Mouse (Mus musculus) CH12.LX (cell line): ENCODE data around the gene Ccdc36. TPM values are rescaled to one million over a fixed set of nuclear protein-coding genes. Genes with fewer than 3 reads are reported as not detected.

Experiments
- DNase-seq: peaks from one replicate; pipeline ENCODE4 v3.0.0-alpha.2; 2013; ENCODE audit errors: extremely low read depth
- H3K27ac ChIP-seq: 2 replicates; pipeline ENCODE4 v1.5.1; 2012; ENCODE audit warnings: low read depth, mild to moderate bottlenecking, control low read depth, moderate library complexity; ENCODE audit not compliant: insufficient read depth
- H3K27me3 ChIP-seq: replicated peaks from 2 replicates; pipeline ENCODE3; 2012; ENCODE audit warnings: inconsistent platforms
- H3K36me3 ChIP-seq, 2 experiments: replicated peaks in 1 of 2; 2 replicates each; pipeline versions ENCODE3 to v1.6.1; 2012; ENCODE audit warnings: inconsistent platforms in 1 of 2, low read length in 1 of 2, mild to moderate bottlenecking in 1 of 2, mixed read lengths in 1 of 2, moderate library complexity in 1 of 2; ENCODE audit not compliant: control insufficient read depth in 1 of 2, insufficient read depth in 1 of 2
- H3K4me1 ChIP-seq, 2 experiments: 2 replicates each; pipeline ENCODE4 v1.6.1; 2012; ENCODE audit warnings: inconsistent platforms in 1 of 2, moderate library complexity in 1 of 2; ENCODE audit not compliant: insufficient read depth in 2 of 2, control insufficient read depth in 1 of 2
- H3K4me2 ChIP-seq: 2 replicates; pipeline ENCODE4 v1.6.1; 2012; ENCODE audit warnings: low read depth, mild to moderate bottlenecking, control low read depth; ENCODE audit not compliant: poor library complexity, insufficient read depth, severe bottlenecking
- H3K4me3 ChIP-seq, 3 experiments: fragments of 150-350 bp in 1 of 3; sonication (generic) in 1 of 3; replicated peaks in 1 of 3; 2 replicates each; pipeline versions ENCODE3 to v1.5.1; 2011 to 2012; ENCODE audit warnings: low read depth in 2 of 3, low read length in 2 of 3, mild to moderate bottlenecking in 2 of 3, moderate library complexity in 2 of 3, control low read depth in 1 of 3, improper control_type of control experiment in 1 of 3, inconsistent platforms in 1 of 3, mixed read lengths in 1 of 3; ENCODE audit not compliant: poor library complexity in 1 of 3
- H3K79me2 ChIP-seq: replicated peaks from 2 replicates; pipeline ENCODE4 v1.6.1; 2012; ENCODE audit warnings: mild to moderate bottlenecking, moderate library complexity; ENCODE audit not compliant: control insufficient read depth, poor library complexity, insufficient read depth, severe bottlenecking; ENCODE audit errors: extremely low read depth
- H3K9ac ChIP-seq: 2 replicates; pipeline ENCODE4 v1.6.1; 2012; ENCODE audit warnings: low read depth, mild to moderate bottlenecking, control low read depth, moderate library complexity; ENCODE audit not compliant: insufficient read depth
- H3K9me3 ChIP-seq: replicated peaks from 2 replicates; pipeline ENCODE3; 2012; ENCODE audit warnings: low read length, inconsistent platforms, mixed read lengths
- BHLHE40 ChIP-seq: IDR thresholded peaks from 2 replicates; pipeline ENCODE4 v1.6.1; 2011; ENCODE audit warnings: mild to moderate bottlenecking, low read depth, low read length, improper control_type of control experiment
- CHD2 ChIP-seq: IDR thresholded peaks from 2 replicates; pipeline ENCODE4 v1.6.1; 2011; ENCODE audit warnings: low read length, improper control_type of control experiment
- ELF1 ChIP-seq: IDR thresholded peaks from 2 replicates; pipeline ENCODE4 v1.6.1; 2014; ENCODE audit warnings: low read depth, mild to moderate bottlenecking, inconsistent platforms, low read length, improper control_type of control experiment
- ETS1 ChIP-seq: conservative IDR thresholded peaks from 2 replicates; pipeline ENCODE4 v1.6.1; 2012; ENCODE audit warnings: low read depth, mild to moderate bottlenecking, inconsistent platforms, low read length, improper control_type of control experiment, moderate library complexity
- GABPA ChIP-seq: IDR thresholded peaks from 2 replicates; pipeline ENCODE4 v1.6.1; 2012; ENCODE audit warnings: low read depth, low read length, improper control_type of control experiment, inconsistent platforms; ENCODE audit not compliant: insufficient replicate concordance
- HCFC1 ChIP-seq: IDR thresholded peaks from 2 replicates; pipeline ENCODE4 v1.6.1; 2012; ENCODE audit warnings: low read depth, mild to moderate bottlenecking, inconsistent platforms, low read length, improper control_type of control experiment
- IRF4 ChIP-seq: IDR thresholded peaks from 2 replicates; pipeline ENCODE4 v1.6.1; 2014; ENCODE audit warnings: low read depth, mild to moderate bottlenecking, inconsistent platforms, low read length, improper control_type of control experiment
- JUN ChIP-seq: IDR thresholded peaks from 2 replicates; pipeline ENCODE4 v1.6.1; 2011; ENCODE audit warnings: low read depth, mild to moderate bottlenecking, low read length, improper control_type of control experiment, moderate library complexity; ENCODE audit not compliant: insufficient read depth
- JUND ChIP-seq: conservative IDR thresholded peaks from 2 replicates; pipeline ENCODE4 v1.6.1; 2011; ENCODE audit warnings: low read depth, low read length, improper control_type of control experiment
- MAFK ChIP-seq: IDR thresholded peaks from 2 replicates; pipeline ENCODE4 v1.6.1; 2011; ENCODE audit warnings: low read length, improper control_type of control experiment; ENCODE audit not compliant: insufficient replicate concordance
- MEF2A ChIP-seq: IDR thresholded peaks from 2 replicates; pipeline ENCODE4 v1.6.1; 2014; ENCODE audit warnings: low read depth, mild to moderate bottlenecking, inconsistent platforms, low read length, improper control_type of control experiment, borderline replicate concordance
- MYC ChIP-seq: IDR thresholded peaks from 2 replicates; pipeline ENCODE4 v1.6.1; 2011; ENCODE audit warnings: low read depth, mild to moderate bottlenecking, improper control_type of control experiment, low read length
- NRF1 ChIP-seq: IDR thresholded peaks from 2 replicates; pipeline ENCODE4 v1.6.1; 2014; ENCODE audit warnings: low read depth, mild to moderate bottlenecking, inconsistent platforms, low read length, improper control_type of control experiment, moderate library complexity
- PAX5 ChIP-seq: IDR thresholded peaks from 2 replicates; pipeline ENCODE4 v1.6.1; 2012; ENCODE audit warnings: low read length, inconsistent platforms, mixed read lengths
- POLR2A ChIP-seq: IDR thresholded peaks from 2 replicates; pipeline ENCODE4 v1.6.1; 2011; ENCODE audit warnings: low read depth, mild to moderate bottlenecking, improper control_type of control experiment, low read length
- RAD21 ChIP-seq: IDR thresholded peaks from 2 replicates; pipeline ENCODE4 v1.6.1; 2011; ENCODE audit warnings: low read depth, mild to moderate bottlenecking, low read length, improper control_type of control experiment, moderate library complexity
- SIN3A ChIP-seq: IDR thresholded peaks from 2 replicates; pipeline ENCODE4 v1.6.1; 2012; ENCODE audit warnings: low read length, improper control_type of control experiment, inconsistent platforms
- TBP ChIP-seq: conservative IDR thresholded peaks from 2 replicates; pipeline ENCODE4 v1.6.1; 2011; ENCODE audit warnings: low read depth, low read length, improper control_type of control experiment
- TCF12 ChIP-seq: IDR thresholded peaks from 2 replicates; pipeline ENCODE4 v1.6.1; 2014; ENCODE audit warnings: low read depth, mild to moderate bottlenecking, inconsistent platforms, low read length, improper control_type of control experiment
- UBTF ChIP-seq: IDR thresholded peaks from 2 replicates; pipeline ENCODE4 v1.6.1; 2012; ENCODE audit warnings: low read depth, mild to moderate bottlenecking, inconsistent platforms, low read length, improper control_type of control experiment, moderate library complexity
- USF1 ChIP-seq: IDR thresholded peaks from 2 replicates; pipeline ENCODE4 v1.6.1; 2014; ENCODE audit warnings: low read depth, mild to moderate bottlenecking, inconsistent platforms, low read length, improper control_type of control experiment
- USF2 ChIP-seq: conservative IDR thresholded peaks from 2 replicates; pipeline ENCODE4 v1.6.1; 2011; ENCODE audit warnings: low read depth, low read length, improper control_type of control experiment
- ZNF384 ChIP-seq: IDR thresholded peaks from 2 replicates; pipeline ENCODE4 v1.6.1; 2012; ENCODE audit warnings: low read depth, low read length, improper control_type of control experiment, inconsistent platforms
- dilution Hi-C: fragments of 300-500 bp; cut with MboI; formaldehyde crosslinking; loops from 2 replicates; pipeline ENCODE4 v1.14.3; 2020; ENCODE audit warnings: low sequenced_read_pairs; ENCODE audit not compliant: extremely low pct_unique_long_range_greater_than_20kb, extremely low pct_ligation_motif_present
- in situ Hi-C: fragments of 300-500 bp; cut with MboI; formaldehyde crosslinking; loops from 3 replicates; pipeline ENCODE4 v1.14.3; 2019; ENCODE audit warnings: low sequenced_read_pairs, low pct_ligation_motif_present, low pct_unique_long_range_greater_than_20kb, mixed read lengths
- polyA plus RNA-seq: library from polyadenylated mRNA; unstranded; fragments of >175 nt; gene quantifications from 2 replicates; pipeline ENCODE4 v1.2.1, GENCODE M21; 2012; ENCODE audit warnings: low read depth; ENCODE audit not compliant: insufficient read length
- total RNA-seq, 2 experiments: library from RNA; depleted of rRNA; stranded (reverse); fragments of 300-350 nt in 1 of 2; fragments of >200 nt in 1 of 2; gene quantifications; 2 replicates each; pipeline ENCODE4 v1.2.3; 2012 to 2014

Gene Ccdc36
- total and polyA plus RNA-seq, 3 experiments, result 0.04 to 0.13 (median 0.13) TPM

DNA sequence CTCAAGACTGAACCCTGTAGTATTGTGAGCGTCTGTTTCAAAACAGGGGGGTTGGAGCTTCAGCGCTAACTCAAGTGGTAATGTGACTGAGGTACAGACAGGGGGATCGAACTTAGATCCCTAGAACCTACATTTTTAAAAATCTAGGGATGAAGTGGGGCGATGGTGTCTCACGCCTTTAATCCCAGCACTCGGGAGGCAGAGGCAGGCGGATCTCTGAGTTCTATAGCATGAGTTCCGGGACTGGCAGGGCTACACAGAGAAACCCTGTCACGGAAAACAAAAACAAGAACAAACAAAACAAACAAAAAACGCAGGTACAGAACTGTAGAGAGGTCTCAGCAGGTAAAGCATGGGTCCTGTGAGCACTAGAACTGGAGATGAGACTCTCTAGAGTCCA, 28.7 kb upstream of the Ccdc36 start:
- peaks cover 10 to 29% of the 10 kb centered on the region in 2 experiments for H3K4me1 ChIP-seq
- peaks cover 5% of the 10 kb centered on the region for H3K27me3 ChIP-seq
- peaks cover 0 to 3% of the 10 kb centered on the region in 2 experiments for H3K36me3 ChIP-seq
- H3K4me2 ChIP-seq, result no peak overlapping the region
- TF ChIP-seq ETS1 (no peak), PAX5 (no peak), USF2 (no peak), MEF2A (no peak), ZNF384 (no peak), ELF1 (no peak), TBP (no peak), MAFK (no peak), SIN3A (no peak), JUND (no peak), HCFC1 (no peak), NRF1 (no peak), UBTF (no peak), MYC (no peak), JUN (no peak), TCF12 (no peak), BHLHE40 (no peak), RAD21 (no peak)
- no peak overlapping the region for H3K27ac ChIP-seq
- no peak overlapping the region for H3K9ac ChIP-seq
- no peak for DNase-seq
- in situ Hi-C loops, result no loop called here
- H3K9me3 ChIP-seq, result no peaks in the 10 kb centered on the region
- peaks cover 14% of the 10 kb centered on the region for H3K79me2 ChIP-seq
- no peak overlapping the region for H3K4me3 ChIP-seq
- dilution Hi-C loops, result no loop called here

DNA sequence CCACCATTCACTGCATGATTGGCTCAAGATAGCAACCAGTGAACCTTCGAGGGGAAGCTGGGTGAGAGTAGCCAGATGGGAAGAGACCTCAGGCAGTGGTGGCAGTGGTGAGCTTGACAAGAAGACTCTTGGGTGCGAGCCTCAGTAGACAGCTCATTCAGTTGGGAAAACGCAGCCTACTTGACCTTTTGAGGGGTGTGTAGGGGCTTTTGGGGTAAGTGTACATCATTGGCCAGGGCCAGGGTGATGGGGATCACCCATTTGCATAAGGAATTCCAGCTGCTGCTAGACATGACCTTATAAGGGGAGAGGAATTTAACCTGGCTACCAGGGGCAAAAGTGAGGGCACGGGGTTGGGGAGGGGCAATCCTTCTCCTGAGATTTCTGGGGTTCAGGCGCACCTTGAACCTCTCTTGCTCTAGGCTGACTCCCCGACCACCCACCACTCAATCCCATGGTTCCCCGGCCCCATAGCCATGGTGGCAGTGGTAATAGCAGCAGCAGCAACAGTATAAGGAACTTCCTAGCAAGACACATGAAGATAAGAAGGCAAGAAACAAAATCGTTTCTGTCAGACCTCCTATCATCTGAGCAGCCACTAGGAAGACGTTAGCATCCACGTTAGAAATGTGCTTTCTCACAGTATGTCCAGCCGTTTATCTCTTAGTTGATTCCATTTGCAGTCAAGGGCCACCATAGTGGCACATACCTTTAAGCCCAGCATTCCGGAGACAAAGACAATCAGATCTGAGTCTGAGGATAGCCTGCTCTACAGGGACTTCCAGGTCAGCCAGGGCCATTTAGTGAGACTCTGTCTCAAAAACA, 27.7 kb upstream of the Ccdc36 start:
- in situ Hi-C loops (no loop called here), dilution Hi-C loops (no loop called here)
- H3K9me3 ChIP-seq, result no peaks in the 10 kb centered on the region
- no peak overlapping the region for H3K4me3 ChIP-seq
- no peak overlapping the region for H3K4me2 ChIP-seq
- TF ChIP-seq POLR2A (no peak), SIN3A (no peak), GABPA (no peak), IRF4 (no peak), CHD2 (no peak), BHLHE40 (no peak), RAD21 (no peak), USF1 (no peak), TCF12 (no peak)
- H3K27me3 ChIP-seq, result peaks cover 9% of the 10 kb centered on the region
- no peak overlapping the region for H3K9ac ChIP-seq
- peaks cover 4% of the 10 kb centered on the region for H3K79me2 ChIP-seq
- H3K36me3 ChIP-seq, result no peaks in the 10 kb centered on the region
- DNase-seq, result no peak
- H3K4me1 ChIP-seq, result peaks cover 4 to 23% of the 10 kb centered on the region in 2 experiments; a peak in 3 of 4 replicates
- no peak overlapping the region for H3K27ac ChIP-seq
